Mouse (Mus musculus) heart, postnatal 4 days (tissue): Measurements from ENCODE around the gene Dlgap1. TPM values are rescaled to one million over a fixed set of nuclear protein-coding genes. Genes with fewer than 3 reads are reported as not detected.
"Not testable (repeated sequence)": the region's sequence is repeated elsewhere in the genome, so short reads cannot be mapped to it uniquely, and the experiment has no call there.

Experiments
- DNase-seq: peaks from one replicate; pipeline ENCODE4 v3.0.0; 2021
- total RNA-seq, 2 experiments: library from RNA; stranded (reverse); gene quantifications; 2 replicates each; pipeline ENCODE4 v1.2.3; 2021

The Dlgap1 gene
- total RNA-seq, 2 experiments from 2014 or later, result 0.10 to 0.32 TPM

GRCm38 (mm10) chr17:70817862-70818451 lies 849.1 kb downstream of the Dlgap1 start:
- peak; percentile 20 for DNase-seq

GRCm38 (mm10) chr17:70823083-70823482 lies 854.2 kb downstream of the Dlgap1 start:
- no peak for DNase-seq

- DNase-seq, result no peak
Observed at GRCm38 (mm10) chr17:70826227-70826626, 857.4 kb downstream of the Dlgap1 start.

GRCm38 (mm10) chr17:70827463-70828179 lies 858.7 kb downstream of the Dlgap1 start:
- not testable (repeated sequence) for DNase-seq

GRCm38 (mm10) chr17:70828180-70828528 lies 859.3 kb downstream of the Dlgap1 start:
- no peak for DNase-seq

GRCm38 (mm10) chr17:70828569-70828968 lies 859.7 kb downstream of the Dlgap1 start:
- no peak for DNase-seq

- no peak for DNase-seq
Observed at GRCm38 (mm10) chr17:70829217-70829616, 860.3 kb downstream of the Dlgap1 start.

GRCm38 (mm10) chr17:70829943-70830715 lies 861.3 kb downstream of the Dlgap1 start:
- DNase-seq, result no peak

GRCm38 (mm10) chr17:70831591-70831990 lies 862.7 kb downstream of the Dlgap1 start:
- DNase-seq, result no peak

GRCm38 (mm10) chr17:70832544-70832943 lies 863.7 kb downstream of the Dlgap1 start:
- peak; percentile 53 for DNase-seq

GRCm38 (mm10) chr17:70834430-70834965 lies 865.6 kb downstream of the Dlgap1 start:
- peak; percentile 15 for DNase-seq

GRCm38 (mm10) chr17:70835071-70835790 lies 866.4 kb downstream of the Dlgap1 start:
- DNase-seq, result no peak

- no peak for DNase-seq
Observed at GRCm38 (mm10) chr17:70836820-70837219, 867.9 kb downstream of the Dlgap1 start.

GRCm38 (mm10) chr17:70837474-70837873 lies 868.6 kb downstream of the Dlgap1 start:
- DNase-seq, result not testable (repeated sequence)

- no peak for DNase-seq
Observed at GRCm38 (mm10) chr17:70838031-70838430, 869.2 kb downstream of the Dlgap1 start.

- no peak for DNase-seq
Observed at GRCm38 (mm10) chr17:70838533-70838932, 869.7 kb downstream of the Dlgap1 start.

- DNase-seq, result no peak
Observed at GRCm38 (mm10) chr17:70843252-70843651, 874.4 kb downstream of the Dlgap1 start.

GRCm38 (mm10) chr17:70844971-70845370 lies 876.1 kb downstream of the Dlgap1 start:
- peak; percentile 11 for DNase-seq

GRCm38 (mm10) chr17:70845543-70845942 lies 876.7 kb downstream of the Dlgap1 start:
- DNase-seq, result no peak

- DNase-seq, result no peak
Observed at GRCm38 (mm10) chr17:70846111-70846644, 877.3 kb downstream of the Dlgap1 start.

GRCm38 (mm10) chr17:70847086-70847485 lies 878.2 kb downstream of the Dlgap1 start:
- peak; percentile 66 for DNase-seq
